Mouse (Mus musculus): ENCODE results near the gene AC134908.4.
A peak's percentile ranks its signal among the peaks of the same experiment; 100 is the strongest.

DNA sequence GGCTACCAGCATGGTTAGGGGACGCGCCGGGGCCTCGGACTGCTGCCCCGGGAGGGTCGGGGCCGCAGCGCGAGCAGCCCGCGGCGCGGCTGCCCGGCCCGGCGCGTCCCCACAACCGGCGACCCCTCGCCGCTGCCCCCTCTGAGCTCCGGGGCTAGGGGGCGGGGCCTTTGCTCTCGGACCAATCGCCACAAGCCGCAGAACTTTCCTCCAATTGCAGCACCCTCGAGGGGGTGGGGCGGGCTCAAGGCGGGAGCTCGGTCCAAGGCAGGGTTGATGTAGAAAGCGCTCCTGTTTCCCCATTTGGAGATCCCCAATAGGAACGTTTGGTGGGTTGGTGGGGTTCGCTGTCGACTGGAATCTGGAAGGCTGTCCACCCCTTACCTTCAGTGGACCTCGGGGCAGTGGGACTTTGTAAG lies 1.5 kb upstream of the AC134908.4 start, which contains the start of gene Metrn:
- TF ChIP-seq POLR2A (IDR thresholded peaks at IDR 0.05; ENCODE audit: borderline replicate concordance, extremely low read depth, insufficient read depth, insufficient read length, poor library complexity, severe bottlenecking) (peak; percentile 52), CTCF (IDR thresholded peaks at IDR 0.05; ENCODE audit: borderline replicate concordance, extremely low read depth, insufficient read depth, insufficient read length) (no peak)

Data from brain, embryonic 14.5 days (tissue).